Mouse (Mus musculus) midbrain, postnatal 0 days (tissue): ENCODE measurements around the gene Ptgfrn. TPM values are rescaled to one million over a fixed set of nuclear protein-coding genes. Genes with fewer than 3 reads are reported as not detected.

ENCODE experiments used
- ATAC-seq: fragments of 200-750 bp; cut with Nextera tagmentation; 2 replicates; pipeline ENCODE4 v1.8.0; 2017; ENCODE audit warnings: moderate number of reproducible peaks, mild to moderate bottlenecking, moderate TSS enrichment, moderate library complexity; ENCODE audit not compliant: low FRiP score
- DNase-seq: peaks from one replicate; pipeline ENCODE4 v3.0.0-alpha.2; 2015; ENCODE audit warnings: low spot score
- H3K27ac ChIP-seq: fragments of 300-500 bp; sonication (generic); 2 replicates; pipeline ENCODE4 v1.5.1; 2014; ENCODE audit warnings: low read depth, mild to moderate bottlenecking, low read length, mixed read lengths
- H3K27me3 ChIP-seq: fragments of 300-500 bp; sonication (generic); 2 replicates; pipeline ENCODE4 v1.6.1; 2014; ENCODE audit warnings: low read length, control low read depth, mixed read lengths; ENCODE audit not compliant: insufficient read depth
- H3K36me3 ChIP-seq: fragments of 300-500 bp; sonication (generic); 2 replicates; pipeline ENCODE4 v1.6.1; 2014; ENCODE audit warnings: low read length, control low read depth, mixed read lengths; ENCODE audit not compliant: insufficient read depth
- H3K4me1 ChIP-seq: fragments of 300-500 bp; sonication (generic); 2 replicates; pipeline ENCODE4 v1.6.1; 2014; ENCODE audit warnings: mild to moderate bottlenecking, control low read depth, antibody characterized with exemption, low read length, mixed read lengths; ENCODE audit not compliant: insufficient read depth
- H3K4me2 ChIP-seq: fragments of 300-500 bp; sonication (generic); 2 replicates; pipeline ENCODE4 v1.6.1; 2014; ENCODE audit warnings: low read depth, mild to moderate bottlenecking, low read length, mixed read lengths; ENCODE audit not compliant: poor library complexity, severe bottlenecking
- H3K4me3 ChIP-seq: fragments of 300-500 bp; sonication (generic); 2 replicates; pipeline ENCODE4 v1.5.1; 2014; ENCODE audit warnings: low read depth, mild to moderate bottlenecking, low read length, moderate library complexity
- H3K9ac ChIP-seq: fragments of 300-500 bp; sonication (generic); replicated peaks from 2 replicates; pipeline ENCODE4 v1.6.1; 2014; ENCODE audit warnings: mild to moderate bottlenecking, low read length, moderate library complexity, mixed read lengths; ENCODE audit not compliant: poor library complexity, severe bottlenecking
- H3K9me3 ChIP-seq: fragments of 300-500 bp; sonication (generic); 2 replicates; pipeline ENCODE4 v1.6.1; 2016; ENCODE audit warnings: low read length, control low read depth
- CTCF ChIP-seq: IDR thresholded peaks from 2 replicates; pipeline ENCODE4 v1.5.1; 2016; ENCODE audit warnings: antibody characterized with exemption, mild to moderate bottlenecking
- WGBS: fragments of 180-500 bp; shearing (Covaris S2); extraction: QIAGEN DNeasy Blood & Tissue Kit; methylation state at CpG from one replicate; pipeline ENCODE4 v1.1.7; 2014; 5-methylcytosine and 5-hydroxymethylcytosine counted together
- polyA plus RNA-seq: library from polyadenylated mRNA; unstranded; fragments of >200 nt; fragmentation: Nextera tagmentation; extraction: Ambion mirVana; gene quantifications from 2 replicates; pipeline ENCODE4 v1.2.1, GENCODE M21; 2015
- total RNA-seq: library from RNA; depleted of rRNA; stranded (reverse); fragments of >200 nt; gene quantifications from 2 replicates; pipeline ENCODE4 v1.2.3, GENCODE M21; 2014

The Ptgfrn gene
- total and polyA plus RNA-seq, 2 experiments from 2014 or later = 3.8 to 58.5 TPM

DNA sequence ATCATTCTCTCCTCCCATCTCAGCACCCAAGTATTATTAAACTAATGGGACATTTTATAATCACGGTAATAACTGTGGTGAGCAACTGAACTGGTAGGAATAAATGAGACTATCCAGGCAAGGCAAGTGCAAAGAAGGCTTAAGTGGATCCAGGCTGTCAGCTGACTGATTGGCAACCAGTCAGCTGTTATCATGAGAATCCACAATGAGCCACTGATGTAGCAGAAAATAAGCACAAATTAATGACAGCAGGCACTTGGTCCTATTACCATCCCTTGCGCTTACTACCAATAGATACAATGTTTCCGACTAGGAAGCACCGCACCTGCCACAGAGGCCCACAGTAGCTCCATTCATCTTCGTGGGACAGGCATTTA, 2.4 kb upstream of the Ptgfrn start:
- ATAC-seq = no peak
- peaks cover 3% of the 10 kb centered on the region; the same call in 1 of the 2 replicates for H3K4me1 ChIP-seq
- WGBS = 89% methylated on average over 5 of the region's 5 CpGs
- no peaks in the 10 kb centered on the region for H3K27me3 ChIP-seq
- TF ChIP-seq CTCF = no peak
- no peak for DNase-seq
- H3K27ac ChIP-seq = no peak overlapping the region
- no peak overlapping the region for H3K9ac ChIP-seq
- no peak overlapping the region for H3K4me2 ChIP-seq
- H3K36me3 ChIP-seq = no peaks in the 10 kb centered on the region
- H3K4me3 ChIP-seq = no peak overlapping the region
- no peaks in the 10 kb centered on the region for H3K9me3 ChIP-seq

DNA sequence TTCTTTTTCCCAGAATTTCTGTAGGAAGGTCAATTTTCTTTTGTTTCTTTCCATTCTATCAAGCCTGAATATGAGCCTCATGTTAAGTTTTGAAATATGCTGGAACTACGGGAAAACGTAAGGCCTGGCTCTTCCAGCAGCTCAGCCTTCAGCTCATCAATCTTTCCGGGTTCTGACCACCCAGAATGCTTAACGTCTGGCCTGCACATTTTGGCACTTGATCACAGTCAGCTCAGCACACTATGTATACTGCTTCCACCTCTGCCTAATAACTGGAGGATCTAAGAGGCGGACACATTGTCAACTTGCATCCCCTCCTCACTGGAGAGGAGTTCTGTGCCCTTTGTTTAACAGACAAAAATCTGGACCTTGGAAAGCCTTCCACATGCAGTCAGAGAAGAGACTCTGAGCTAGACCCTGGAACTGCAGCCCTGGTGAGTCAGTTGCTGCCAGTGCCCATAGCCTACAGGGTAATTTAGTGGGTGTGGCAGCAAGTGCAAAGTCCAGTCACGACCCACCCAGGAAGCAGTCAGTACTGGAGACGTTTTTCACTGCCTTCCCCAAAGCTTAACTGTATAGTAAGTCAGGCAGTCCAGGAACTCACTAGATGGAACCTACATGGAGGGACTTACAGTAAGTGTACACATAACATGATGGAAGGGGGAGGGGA, 1.9 kb upstream of the Ptgfrn start:
- WGBS = 61% methylated on average over 7 of the region's 7 CpGs
- Histone ChIP-seq H3K27ac (no peak overlapping the region), H3K9ac (no peak overlapping the region), H3K9me3 (no peaks in the 10 kb centered on the region), H3K4me1 (peaks cover 3% of the 10 kb centered on the region; the same call in 1 of the 2 replicates), H3K36me3 (no peaks in the 10 kb centered on the region), H3K4me3 (no peak overlapping the region), H3K27me3 (no peaks in the 10 kb centered on the region), H3K4me2 (no peak overlapping the region)
- ATAC-seq = no peak
- DNase-seq = no peak
- TF ChIP-seq CTCF = no peak

DNA sequence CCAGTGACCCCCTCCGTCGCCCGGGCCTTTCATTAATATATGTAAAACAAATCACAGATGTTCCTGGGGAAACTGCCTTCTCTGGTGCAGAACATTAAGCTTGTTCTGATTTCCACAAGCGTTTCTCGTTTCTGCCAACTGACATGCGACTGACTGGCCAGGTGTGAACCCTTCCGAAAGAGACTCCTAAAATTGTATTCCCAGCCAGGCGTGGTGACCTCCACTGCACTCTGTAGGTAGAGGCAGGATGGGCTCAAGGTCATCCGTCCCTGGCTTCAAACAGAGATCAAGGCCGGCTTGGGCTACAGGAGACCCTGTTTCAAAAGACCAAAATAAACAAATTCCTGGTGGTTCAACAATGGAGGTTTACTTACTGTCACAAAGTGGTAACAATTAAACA, 1.2 kb upstream of the Ptgfrn start:
- no peak for TF ChIP-seq CTCF
- peaks cover 5% of the 10 kb centered on the region; the same call in 1 of the 2 replicates for H3K4me1 ChIP-seq
- WGBS = 59% methylated on average over 10 of the region's 10 CpGs
- no peak overlapping the region for H3K4me2 ChIP-seq
- no peak overlapping the region for H3K27ac ChIP-seq
- no peaks in the 10 kb centered on the region for H3K36me3 ChIP-seq
- H3K9me3 ChIP-seq = no peaks in the 10 kb centered on the region
- no peak overlapping the region for H3K4me3 ChIP-seq
- no peak for ATAC-seq
- no peak for DNase-seq
- no peak overlapping the region for H3K9ac ChIP-seq
- no peaks in the 10 kb centered on the region for H3K27me3 ChIP-seq

- DNase-seq = no peak
- no peak for TF ChIP-seq CTCF
- peak overlapping the region; percentile 88 for H3K4me2 ChIP-seq
- H3K9me3 ChIP-seq = no peaks in the 10 kb centered on the region
- H3K4me1 ChIP-seq = peaks cover 7% of the 10 kb centered on the region
- H3K27me3 ChIP-seq = no peaks in the 10 kb centered on the region
- H3K9ac ChIP-seq = 0 out of 2 replicates have a peak overlapping the region, but pooled peaks have one; percentile 95
- H3K27ac ChIP-seq = no peak overlapping the region
- H3K36me3 ChIP-seq = no peaks in the 10 kb centered on the region
- ATAC-seq = no peak
- peak overlapping the region; percentile 87; the same call in 1 of the 2 replicates for H3K4me3 ChIP-seq
Measured at GRCm38 (mm10) chr3:101110838-101111103, 693 bp upstream of the Ptgfrn start.

DNA sequence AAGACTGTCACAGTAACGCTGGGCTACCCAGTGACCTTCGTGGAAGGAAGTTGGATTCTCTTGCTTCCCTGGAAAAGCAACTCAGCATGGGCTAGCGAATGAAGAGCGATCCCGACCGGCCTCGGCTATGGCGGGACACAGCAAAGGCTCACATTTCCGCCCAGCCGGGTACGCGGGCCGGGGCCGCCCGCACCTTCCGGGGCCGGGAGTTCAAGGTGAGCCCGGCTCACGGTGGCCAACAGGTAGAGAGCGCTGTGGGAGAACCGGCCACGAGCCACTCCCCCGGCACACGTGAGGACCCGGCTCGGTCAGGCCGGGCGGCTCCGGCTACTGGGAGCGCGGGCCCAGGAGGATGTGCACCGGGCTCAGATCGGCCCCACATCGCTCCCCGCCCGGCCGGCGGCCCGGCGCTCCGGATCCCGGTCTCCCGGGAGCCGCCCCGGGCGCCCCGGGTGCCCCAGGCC, 488 bp downstream of the Ptgfrn start:
- peak; percentile 54 for ATAC-seq
- H3K9ac ChIP-seq = peak overlapping the region; percentile 95
- no peaks in the 10 kb centered on the region for H3K27me3 ChIP-seq
- no peak for DNase-seq
- peak overlapping the region; percentile 79 for H3K27ac ChIP-seq
- H3K4me1 ChIP-seq = peaks cover 12% of the 10 kb centered on the region
- peak overlapping the region; percentile 87 for H3K4me3 ChIP-seq
- peak overlapping the region; percentile 88 for H3K4me2 ChIP-seq
- TF ChIP-seq CTCF = peak; percentile 6; the same call in 1 of the 2 replicates
- H3K36me3 ChIP-seq = no peaks in the 10 kb centered on the region
- whole genome bisulfite sequencing = under 1% methylated on average over 21 of the region's 47 CpGs
- no peaks in the 10 kb centered on the region for H3K9me3 ChIP-seq

DNA sequence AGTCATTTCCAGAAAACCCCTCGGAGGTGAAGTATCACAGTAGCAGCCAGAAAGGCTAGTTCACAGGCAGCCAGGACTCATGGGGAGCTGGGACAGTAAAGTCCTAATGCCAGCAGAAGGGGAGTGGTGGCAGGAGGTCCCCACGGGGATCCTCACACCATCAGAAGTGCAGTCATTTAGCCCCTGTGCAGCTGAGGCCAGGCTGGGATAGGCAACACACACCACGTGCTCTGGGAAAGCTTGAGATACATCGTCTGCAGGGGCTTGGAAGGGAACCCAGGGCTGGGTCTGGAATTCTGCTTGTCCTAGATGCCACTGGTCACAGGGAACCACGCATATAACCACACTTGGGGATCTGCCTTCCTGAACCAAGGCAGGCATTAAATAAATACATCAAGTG, 1.2 kb downstream of the Ptgfrn start:
- Histone ChIP-seq H3K4me1 (peaks cover 12% of the 10 kb centered on the region), H3K9ac (no peak overlapping the region), H3K27me3 (no peaks in the 10 kb centered on the region), H3K4me3 (peak overlapping the region; percentile 87), H3K27ac (no peak overlapping the region), H3K4me2 (peak overlapping the region; percentile 88), H3K36me3 (no peaks in the 10 kb centered on the region), H3K9me3 (no peaks in the 10 kb centered on the region)
- 21% methylated on average over 5 of the region's 5 CpGs for WGBS
- TF ChIP-seq CTCF = no peak
- ATAC-seq (no peak), DNase-seq (no peak)
